Mouse (Mus musculus): ENCODE results near the gene Pdzd8.
A peak's percentile ranks its signal among the peaks of the same experiment; 100 is the strongest.

GRCm38 (mm10) chr19:59344304-59344711, 1.3 kb downstream of the Pdzd8 start:
- TF ChIP-seq POLR2A (IDR thresholded peaks at IDR 0.05; ENCODE audit: low read depth, low read length) = peak; percentile 19; the same call in 1 of the 2 replicates
- no peak for TF ChIP-seq CTCF (IDR thresholded peaks at IDR 0.05; ENCODE audit: extremely low read depth, insufficient read length, insufficient replicate concordance, low read depth, low read length)
